Mouse (Mus musculus) C2C12 (cell line): Measurements from ENCODE around the gene Sri. TPM values are rescaled to one million over a fixed set of nuclear protein-coding genes. Genes with fewer than 3 reads are reported as not detected.
"Not testable (repeated sequence)": the region's sequence is repeated elsewhere in the genome, so short reads cannot be mapped to it uniquely, and the experiment has no call there.

Experiments used
- H3K27me3 ChIP-seq: one replicate; pipeline ENCODE4 v1.6.1; 2011; ENCODE audit not compliant: control insufficient read depth, insufficient read depth, insufficient read length
- H3K36me3 ChIP-seq: one replicate; pipeline ENCODE4 v1.6.1; 2011; ENCODE audit not compliant: control insufficient read depth, insufficient read depth
- H3K4me3 ChIP-seq: one replicate; pipeline ENCODE4 v1.5.1; 2011; ENCODE audit warnings: mild to moderate bottlenecking, control low read depth; ENCODE audit not compliant: poor library complexity, insufficient read depth, severe bottlenecking
- H3K79me2 ChIP-seq: one replicate; pipeline ENCODE4 v1.6.1; 2011; ENCODE audit not compliant: control insufficient read depth, insufficient read depth
- H3K79me3 ChIP-seq: one replicate; pipeline ENCODE4 v1.6.1; 2011; ENCODE audit warnings: low read depth, control low read depth
- H3ac ChIP-seq: one replicate; pipeline ENCODE3; 2011; ENCODE audit warnings: low read depth; ENCODE audit not compliant: control insufficient read depth, insufficient read length
- CEBPB ChIP-seq: IDR thresholded peaks from one replicate; pipeline ENCODE4 v1.6.1; 2011; ENCODE audit warnings: low read depth, mild to moderate bottlenecking, control low read depth, moderate library complexity
- CTCF ChIP-seq: IDR thresholded peaks from one replicate; pipeline ENCODE4 v1.5.1; 2011; ENCODE audit not compliant: control insufficient read depth, insufficient read depth, insufficient read length
- FOSL1 ChIP-seq: IDR thresholded peaks from one replicate; pipeline ENCODE4 v1.8.0; 2011; ENCODE audit warnings: mild to moderate bottlenecking, low read length; ENCODE audit not compliant: poor library complexity, insufficient read depth, severe bottlenecking
- MAX ChIP-seq: IDR thresholded peaks from one replicate; pipeline ENCODE4 v1.6.1; 2011; ENCODE audit warnings: mild to moderate bottlenecking, control low read depth
- MYOD1 ChIP-seq: IDR thresholded peaks from one replicate; pipeline ENCODE4 v1.6.1; 2011; ENCODE audit warnings: low read depth; ENCODE audit not compliant: control insufficient read depth, insufficient read length
- MYOG ChIP-seq: IDR thresholded peaks from one replicate; pipeline ENCODE4 v1.6.1; 2011; ENCODE audit not compliant: control insufficient read depth, insufficient read length; ENCODE audit errors: extremely low read depth
- USF1 ChIP-seq: IDR thresholded peaks from one replicate; pipeline ENCODE4 v1.6.1; 2011; ENCODE audit warnings: low read depth, mild to moderate bottlenecking, control low read depth, moderate library complexity
- long read RNA-seq, 2 experiments: library from polyadenylated mRNA; unstranded; transcript quantifications; one replicate each; pipeline ENCODE4 v2.0.0; 2019 to 2020
- polyA plus RNA-seq: library from polyadenylated mRNA; unstranded; fragments of >200 nt; fragmentation: generic; extraction: Trizol; gene quantifications from one replicate; pipeline ENCODE4 v1.2.1, GENCODE M21; 2012; ENCODE audit warnings: missing spikeins

Sri gene
- 168 TPM for polyA plus RNA-seq
- long read RNA-seq, experiment 1, transcript Sri-205 (8 exons, 2,251 nt) = major isoform, 160 of 184 reads
- long read RNA-seq, experiment 1, partial matches to known transcripts = 10 of 184 reads
- long read RNA-seq, experiment 1, other reads (novel, unspliced or antisense) = 13 of 184 reads
- long read RNA-seq, experiment 2, transcript Sri-205 (8 exons, 2,251 nt) = major isoform, 149 of 162 reads
- long read RNA-seq, experiment 2, partial matches to known transcripts = 4 of 162 reads
- long read RNA-seq, experiment 2, other reads (novel, unspliced or antisense) = 8 of 162 reads

DNA sequence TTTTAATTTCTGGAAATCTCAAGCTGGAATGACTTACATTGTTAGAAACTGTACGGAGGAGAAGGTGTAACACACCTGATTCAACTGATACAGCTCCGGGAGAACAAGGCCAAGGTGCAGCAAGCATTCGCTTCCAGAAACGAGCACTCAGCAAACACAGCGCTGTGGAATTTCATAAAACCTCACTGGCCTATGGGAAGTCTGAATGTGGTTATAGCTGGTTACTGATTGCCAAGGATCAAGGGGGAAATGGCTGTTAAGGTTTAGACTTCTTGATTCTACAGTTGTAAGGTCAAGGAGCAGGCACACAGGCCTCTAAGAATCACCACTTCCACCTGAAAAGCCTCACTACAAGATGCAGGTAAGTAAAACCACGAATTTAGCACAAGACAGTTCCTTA is at the start of gene Sri:
Gene Sri, plus strand, starts transcription at position 224 of the 400 bp plus-strand sequence.
- no peak within 1 kb of the TSS for H3ac ChIP-seq
- no peak within 1 kb of the TSS for H3K4me3 ChIP-seq
- H3K79me2 ChIP-seq = no peaks in the 10 kb centered on the region
- no peaks in the 10 kb centered on the region for H3K36me3 ChIP-seq
- no peaks in the 10 kb centered on the region for H3K27me3 ChIP-seq
- no peaks in the 10 kb centered on the region for H3K79me3 ChIP-seq
- TF ChIP-seq MAX = no peak
- no peak for TF ChIP-seq CEBPB
- TF ChIP-seq MYOD1 = no peak
- TF ChIP-seq CTCF = no peak
- TF ChIP-seq USF1 = no peak
- TF ChIP-seq MYOG = no peak
- no peak for TF ChIP-seq FOSL1

DNA sequence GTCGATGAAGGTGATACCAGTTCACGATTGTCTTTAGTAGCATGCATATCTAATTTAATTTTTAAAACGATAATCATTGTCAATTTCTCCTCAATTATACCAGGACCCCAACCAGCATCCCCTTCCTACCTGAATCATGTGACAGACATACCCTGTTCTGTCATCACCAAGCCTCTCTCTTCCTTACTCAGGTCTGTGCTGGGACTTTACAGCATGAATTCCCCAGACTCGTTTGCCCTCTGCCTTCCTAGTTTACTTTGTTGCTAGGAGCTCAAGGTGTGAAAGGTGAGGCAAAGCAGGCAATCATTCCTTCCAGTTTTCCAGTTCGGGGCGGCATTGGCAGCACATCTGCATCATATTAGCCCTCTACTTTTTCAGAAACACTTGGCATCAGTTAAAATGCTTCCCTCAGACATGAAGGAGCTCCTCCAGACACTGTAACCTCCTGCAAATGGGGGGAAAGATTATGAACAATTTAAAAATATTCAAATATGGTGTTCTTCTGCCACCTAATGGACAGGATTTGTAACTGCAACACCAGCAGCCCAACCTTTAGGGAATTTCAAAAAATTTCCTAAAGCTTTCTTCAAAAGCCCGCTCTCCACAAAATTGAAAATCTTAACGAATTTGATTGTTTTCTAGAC is 49.4 kb upstream of the Sri start:
- no peak overlapping the region for H3ac ChIP-seq
- no peaks in the 10 kb centered on the region for H3K79me3 ChIP-seq
- H3K27me3 ChIP-seq = no peaks in the 10 kb centered on the region
- H3K4me3 ChIP-seq = no peak overlapping the region
- H3K79me2 ChIP-seq = no peaks in the 10 kb centered on the region
- no peaks in the 10 kb centered on the region for H3K36me3 ChIP-seq
- TF ChIP-seq CTCF (no peak), MYOD1 (no peak), MAX (no peak), CEBPB (no peak), USF1 (no peak), FOSL1 (no peak), MYOG (no peak)

DNA sequence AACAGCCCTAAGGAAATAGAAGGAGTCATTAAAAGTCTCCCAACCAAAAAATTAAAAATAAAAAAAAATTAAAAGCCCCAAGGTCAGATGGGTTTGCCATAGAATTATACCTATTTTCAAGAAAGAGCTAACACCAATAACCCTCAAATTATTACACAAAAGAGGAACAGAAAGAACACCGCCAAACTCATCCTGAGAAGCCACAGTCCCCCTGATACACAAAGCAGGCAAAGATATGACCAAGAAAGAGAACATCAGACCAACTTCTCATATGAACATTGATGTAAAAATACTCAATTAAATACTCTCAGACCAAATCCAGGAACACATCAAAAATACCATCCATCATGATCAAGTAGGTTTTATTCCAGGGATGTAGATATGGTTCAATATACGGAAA is 48.8 kb upstream of the Sri start:
- TF ChIP-seq CTCF = no peak
- TF ChIP-seq MYOG = no peak
- Histone ChIP-seq H3K4me3 (no peak overlapping the region), H3ac (no peak overlapping the region), H3K27me3 (no peaks in the 10 kb centered on the region), H3K79me3 (no peaks in the 10 kb centered on the region), H3K79me2 (no peaks in the 10 kb centered on the region), H3K36me3 (no peaks in the 10 kb centered on the region)

DNA sequence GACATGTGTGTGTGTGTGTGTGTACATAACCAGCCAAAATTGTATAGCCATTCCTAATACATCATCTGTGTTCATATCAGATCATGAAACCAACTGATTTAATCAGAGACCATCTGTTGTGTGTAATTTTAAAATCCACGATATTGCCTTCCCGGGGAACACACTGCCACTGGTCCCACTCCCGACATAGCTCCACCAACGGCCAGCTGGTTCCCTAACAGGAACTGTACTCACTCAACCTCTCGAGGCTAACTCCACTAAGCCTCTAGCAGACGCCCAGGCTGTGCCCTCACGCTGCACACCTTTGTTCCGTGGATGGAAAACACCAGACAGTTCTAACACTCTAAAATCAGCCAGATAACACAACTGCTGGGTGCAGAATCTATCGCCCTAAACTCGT is 45.4 kb upstream of the Sri start:
- Histone ChIP-seq H3K4me3 (no peak overlapping the region), H3ac (no peak overlapping the region), H3K79me3 (no peaks in the 10 kb centered on the region), H3K27me3 (no peaks in the 10 kb centered on the region), H3K36me3 (no peaks in the 10 kb centered on the region), H3K79me2 (no peaks in the 10 kb centered on the region)
- TF ChIP-seq CEBPB (no peak), USF1 (no peak), MAX (no peak), MYOG (no peak), MYOD1 (no peak)

DNA sequence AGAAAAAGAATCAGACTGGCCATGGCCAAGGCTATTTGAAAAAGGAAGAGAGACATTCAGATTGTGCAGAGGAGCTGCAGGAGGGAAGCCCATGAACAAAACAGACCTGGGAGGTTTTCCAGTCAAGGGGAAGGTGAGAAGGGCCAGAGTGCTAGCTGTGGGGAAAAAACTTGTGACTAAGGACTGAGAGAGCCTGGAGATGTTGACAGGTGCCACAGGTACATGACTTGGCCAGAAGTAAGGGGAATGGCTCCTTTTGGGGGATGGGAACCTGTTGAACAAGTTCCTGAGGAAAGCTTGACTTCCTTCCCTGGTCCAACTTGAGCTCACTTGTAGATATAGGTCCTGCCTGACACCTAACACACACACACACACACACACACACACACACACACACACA is 43.1 kb upstream of the Sri start:
- Histone ChIP-seq H3K79me3 (no peaks in the 10 kb centered on the region), H3K4me3 (no peak overlapping the region), H3K79me2 (no peaks in the 10 kb centered on the region), H3K36me3 (no peaks in the 10 kb centered on the region), H3ac (no peak overlapping the region), H3K27me3 (no peaks in the 10 kb centered on the region)
- no peak for TF ChIP-seq FOSL1
- no peak for TF ChIP-seq MYOD1
- no peak for TF ChIP-seq MYOG
- no peak for TF ChIP-seq MAX
- TF ChIP-seq USF1 = no peak
- no peak for TF ChIP-seq CTCF
- no peak for TF ChIP-seq CEBPB

DNA sequence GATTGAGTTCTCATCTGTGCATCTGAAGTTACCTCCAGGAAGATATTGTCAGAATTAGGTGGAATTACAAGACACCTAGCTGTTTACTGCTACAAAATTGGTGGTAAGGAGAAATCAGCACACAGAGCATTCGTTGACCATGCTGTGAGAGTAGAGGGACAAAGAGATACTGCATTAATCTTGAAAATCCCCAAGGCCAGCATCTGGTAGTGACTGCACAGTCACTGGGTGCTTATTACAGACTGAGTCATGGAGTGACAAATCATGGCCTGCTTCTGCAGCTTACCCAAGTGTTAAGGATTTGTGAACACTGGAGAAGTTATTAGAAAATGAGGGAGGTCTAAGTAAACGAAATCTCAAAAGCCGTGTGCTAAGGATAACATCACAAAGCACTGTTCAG is 32.6 kb upstream of the Sri start:
- Histone ChIP-seq H3K4me3 (no peak overlapping the region), H3K27me3 (no peaks in the 10 kb centered on the region), H3K79me3 (no peaks in the 10 kb centered on the region), H3K79me2 (no peaks in the 10 kb centered on the region), H3K36me3 (no peaks in the 10 kb centered on the region), H3ac (no peak overlapping the region)
- TF ChIP-seq MYOD1 (no peak), USF1 (no peak), CTCF (no peak)

DNA sequence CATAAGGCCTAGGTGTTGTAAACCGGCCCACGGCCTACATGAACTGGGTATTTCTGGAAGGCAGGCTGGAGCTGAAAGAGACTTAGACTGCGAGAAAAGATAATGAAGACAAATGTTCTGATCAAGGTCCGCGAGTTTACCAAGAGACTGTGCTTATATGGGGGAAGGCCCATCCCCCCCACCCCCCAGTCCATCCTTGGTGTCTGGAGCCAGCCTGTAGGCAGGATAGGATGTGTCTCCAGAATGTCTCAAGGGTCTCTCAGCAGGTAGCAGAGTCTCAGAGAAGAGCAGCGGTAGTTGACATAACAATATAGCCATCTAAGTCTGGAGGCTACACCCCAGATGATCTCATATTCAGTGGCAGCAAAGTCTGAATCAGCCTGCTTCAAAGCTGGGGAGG is 11.3 kb upstream of the Sri start:
- H3K4me3 ChIP-seq, H3K27me3 ChIP-seq, H3ac ChIP-seq, H3K79me3 ChIP-seq, H3K79me2 ChIP-seq, H3K36me3 ChIP-seq: not testable (repeated sequence)
